Comparison of ENCODE assay signal across 9 mouse cellular contexts in genomic region chr2:35506311-35507190, GRCm38 (mm10). TPM values are rescaled to one million over a fixed set of nuclear protein-coding genes. Genes with fewer than 3 reads are reported as not detected.
DNase-seq lines count a peak whose midpoint lies in the region; ATAC-seq and TF ChIP-seq lines count a peak whose summit lies in the region.
"Had no signal": no experiment of that assay in that cellular context is flagged by ENCODE, and none has a peak within 500 bp of the region (broad histone marks: within the 10 kb centered on the region; RNA-seq: fewer than 3 reads in every experiment).

No protein-coding gene starts in this region.

- no peak overlapping the region for H3K4me3 ChIP-seq in layer of hippocampus, adult 2 months
- H3K4me3 ChIP-seq in thymus, adult 2 months (ENCODE audit: control insufficient read depth, insufficient read depth, low read length) = no peak overlapping the region
- H3K4me3 ChIP-seq: limb, embryonic 13.5 days had no signal

- WGBS in thymus, adult 2 months = 5% methylated on average over 6 of the region's 6 CpGs

- peaks cover 74% of the 10 kb centered on the region for H3K4me1 ChIP-seq in thymus, adult 2 months (replicated peaks; ENCODE audit: control insufficient read depth, insufficient read depth, low read length)

- TF ChIP-seq POLR2A in thymus, adult 2 months (IDR thresholded peaks at IDR 0.05; ENCODE audit: control insufficient read depth, extremely low read depth, insufficient read depth, low read length, poor library complexity) = no peak

- intact Hi-C loops in left cerebral cortex, postnatal 4 days (cut with DNase I) = no loop called here

- H3K27me3 ChIP-seq in thymus, adult 2 months (ENCODE audit: control insufficient read depth, insufficient read depth, low read length) = no peaks in the 10 kb centered on the region
- H3K27me3 ChIP-seq: limb, embryonic 13.5 days had no signal

- H3K36me3 ChIP-seq in thymus, adult 2 months (ENCODE audit: control insufficient read depth, insufficient read depth, low read length) = no peaks in the 10 kb centered on the region
- H3K36me3 ChIP-seq: limb, embryonic 13.5 days had no signal

- no peak for ATAC-seq in activated CD4-positive, CD25-positive, alpha-beta regulatory T cell, adult 4 months

- peak; percentile 21 to 57 for DNase-seq in left cerebral cortex, adult 18-20 months (ENCODE audit: low spot score in 2 of 2)
- no peak for DNase-seq in left cerebral cortex, postnatal 4 days
- peak; percentile 75 for DNase-seq in c-Kit-positive CD71-positive TER-119-positive erythroid progenitor cells, embryonic 14.5 days (ENCODE audit: low spot score)
- peak; percentile 38 to 55 for DNase-seq in layer of hippocampus, adult 2 months (ENCODE audit: low spot score in 2 of 2)
- DNase-seq in lung, postnatal 14 days = peak; percentile 50
- DNase-seq in thymus, adult 2 months = peak; percentile 66
- DNase-seq in embryo, embryonic 9.5 days (ENCODE audit: extremely low spot score) = no peak

- H3K27ac ChIP-seq in layer of hippocampus, adult 2 months = peak overlapping the region; percentile 67
- peak overlapping the region; percentile 92 for H3K27ac ChIP-seq in thymus, adult 2 months (ENCODE audit: control insufficient read depth, insufficient read depth, low read length)
- H3K27ac ChIP-seq: limb, embryonic 13.5 days had no signal

- TF ChIP-seq CTCF in layer of hippocampus, adult 2 months (conservative IDR thresholded peaks at IDR 0.05) = peak; percentile 38
- TF ChIP-seq CTCF in thymus, adult 2 months (IDR thresholded peaks at IDR 0.05; ENCODE audit: borderline replicate concordance, control insufficient read depth, extremely low read depth, insufficient read depth, low read length, poor library complexity) = no peak

RNA-seq across cellular contexts. Expression of gene Ggta1, which starts 43.5 kb away (rescaled TPM):
- total RNA-seq in left cerebral cortex, adult 18-20 months (2021) = 1 to 10 TPM; 3.3 to 3.6 TPM
- 1 to 10 TPM; 3.9 to 6.1 TPM for total RNA-seq in left cerebral cortex, postnatal 4 days (2021)
- 1 to 10 TPM; 1.8 to 2.3 TPM for total RNA-seq in layer of hippocampus, adult 2 months (2021)
- 22.4 and 33.0 TPM in 2 replicates for polyA plus RNA-seq in thymus, adult 2 months (2012; rRNA removed)
- 10 to 100 TPM; 19.3 to 23.3 TPM for polyA plus RNA-seq in activated CD4-positive, CD25-positive, alpha-beta regulatory T cell, adult 4 months (2017; shearing (Covaris generic))

RNA-seq across cellular contexts. Expression of gene Dab2ip, which starts 51.5 kb away (rescaled TPM):
- 100 to 1,000 TPM; 133 to 135 TPM for total RNA-seq in left cerebral cortex, adult 18-20 months (2021)
- total RNA-seq in left cerebral cortex, postnatal 4 days (2021) = 100 to 1,000 TPM; 125 to 135 TPM
- total RNA-seq in layer of hippocampus, adult 2 months (2021) = 100 to 1,000 TPM in 1 of 2 experiments, 10 to 100 TPM in 1; 96.3 to 103 TPM
- 36.2 and 38.8 TPM in 2 replicates for polyA plus RNA-seq in thymus, adult 2 months (2012; rRNA removed)
- polyA plus RNA-seq in activated CD4-positive, CD25-positive, alpha-beta regulatory T cell, adult 4 months (2017; shearing (Covaris generic)) = under 1 TPM; 0.26 to 0.68 TPM

Comparison
In these comparisons a context has a peak if more than half of its experiments do, and no peak if none do; other contexts are left out.
1. DNase-seq: peak in left cerebral cortex, adult 18-20 months (2 of 2), c-Kit-positive CD71-positive TER-119-positive erythroid progenitor cells, embryonic 14.5 days (single experiment), layer of hippocampus, adult 2 months (2 of 2), lung, postnatal 14 days (single experiment) and thymus, adult 2 months (single experiment); none in left cerebral cortex, postnatal 4 days (single experiment) and embryo, embryonic 9.5 days (single experiment).